Mouse (Mus musculus): Measurements from ENCODE around the gene Chst8. TPM values are rescaled to one million over a fixed set of nuclear protein-coding genes. Genes with fewer than 3 reads are reported as not detected.

Chst8 gene
- polyA plus RNA-seq, 1 experiment from 2014 or later = 1.3 TPM

DNA sequence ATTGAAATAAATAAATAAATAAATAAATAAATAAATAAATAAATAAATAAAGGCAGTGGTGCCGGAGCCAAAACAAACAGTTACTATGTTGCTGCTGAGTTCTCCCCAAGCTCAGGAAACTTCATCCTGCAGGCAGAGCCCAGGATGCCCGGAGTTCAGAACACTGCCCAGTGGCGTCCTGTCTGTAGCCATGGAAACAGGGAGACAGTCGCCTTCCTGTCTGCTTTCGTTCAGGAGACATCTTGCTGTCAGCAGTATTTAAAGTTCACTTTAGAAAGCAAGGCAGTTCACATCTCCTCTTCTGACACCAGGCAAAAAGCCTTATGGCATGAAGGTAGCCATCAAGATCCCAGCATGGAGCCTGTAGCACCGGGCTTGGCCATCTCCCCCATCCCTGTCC, 8.0 kb upstream of the Chst8 start:
- Histone ChIP-seq H3K36me3 (ENCODE audit: control insufficient read depth, insufficient read depth, low read length) (no peaks in the 10 kb centered on the region), H3K9me3 (ENCODE audit: control insufficient read depth, low read length) (no peaks in the 10 kb centered on the region), H3K4me2 (replicated peaks; ENCODE audit: low read depth) (no peak overlapping the region), H3K4me3 (ENCODE audit: low read depth, low read length) (no peak overlapping the region), H3K4me1 (replicated peaks; ENCODE audit: control insufficient read depth, insufficient read depth) (no peaks in the 10 kb centered on the region), H3K9ac (ENCODE audit: low read length) (no peak overlapping the region), H3K27ac (replicated peaks) (no peak overlapping the region), H3K27me3 (ENCODE audit: control insufficient read depth, insufficient read depth, low read length) (no peaks in the 10 kb centered on the region)
- DNase-seq (ENCODE audit: low spot score) = no peak
- TF ChIP-seq CTCF (IDR thresholded peaks at IDR 0.05; ENCODE audit: low read depth) = no peak
- no peak for TF ChIP-seq EP300 (optimal IDR thresholded peaks at IDR 0.05)
- ATAC-seq (ENCODE audit: low FRiP score, low TSS enrichment) = no peak
- WGBS = 56% methylated on average over 6 of the region's 6 CpGs

- Histone ChIP-seq H3K4me1 (replicated peaks; ENCODE audit: control insufficient read depth, insufficient read depth) (no peaks in the 10 kb centered on the region), H3K27me3 (ENCODE audit: control insufficient read depth, insufficient read depth, low read length) (no peaks in the 10 kb centered on the region), H3K36me3 (ENCODE audit: control insufficient read depth, insufficient read depth, low read length) (no peaks in the 10 kb centered on the region), H3K9me3 (ENCODE audit: control insufficient read depth, low read length) (no peaks in the 10 kb centered on the region), H3K4me2 (replicated peaks; ENCODE audit: low read depth) (no peak overlapping the region), H3K9ac (ENCODE audit: low read length) (no peak overlapping the region), H3K27ac (replicated peaks) (no peak overlapping the region), H3K4me3 (ENCODE audit: low read depth, low read length) (no peak overlapping the region)
- DNase-seq (ENCODE audit: low spot score) (no peak), ATAC-seq (ENCODE audit: low FRiP score, low TSS enrichment) (no peak)
- WGBS = 88% methylated on average over 18 of the region's 18 CpGs
- TF ChIP-seq CTCF (IDR thresholded peaks at IDR 0.05; ENCODE audit: low read depth) (no peak), EP300 (optimal IDR thresholded peaks at IDR 0.05) (no peak)
Measured at GRCm38 (mm10) chr7:34819796-34820195, 7.3 kb upstream of the Chst8 start.

GRCm38 (mm10) chr7:34818660-34819059, 6.1 kb upstream of the Chst8 start:
- no peaks in the 10 kb centered on the region for H3K4me1 ChIP-seq (replicated peaks; ENCODE audit: control insufficient read depth, insufficient read depth)
- no peaks in the 10 kb centered on the region for H3K9me3 ChIP-seq (ENCODE audit: control insufficient read depth, low read length)
- no peak overlapping the region for H3K27ac ChIP-seq (replicated peaks)
- DNase-seq (ENCODE audit: low spot score) = no peak
- TF ChIP-seq CTCF (IDR thresholded peaks at IDR 0.05; ENCODE audit: low read depth) = no peak
- TF ChIP-seq EP300 (optimal IDR thresholded peaks at IDR 0.05) = no peak
- no peaks in the 10 kb centered on the region for H3K36me3 ChIP-seq (ENCODE audit: control insufficient read depth, insufficient read depth, low read length)
- no peak overlapping the region for H3K4me2 ChIP-seq (replicated peaks; ENCODE audit: low read depth)
- WGBS = 81% methylated on average over 5 of the region's 5 CpGs
- no peak overlapping the region for H3K9ac ChIP-seq (ENCODE audit: low read length)
- H3K27me3 ChIP-seq (ENCODE audit: control insufficient read depth, insufficient read depth, low read length) = no peaks in the 10 kb centered on the region
- no peak for ATAC-seq (ENCODE audit: low FRiP score, low TSS enrichment)
- H3K4me3 ChIP-seq (ENCODE audit: low read depth, low read length) = no peak overlapping the region

DNA sequence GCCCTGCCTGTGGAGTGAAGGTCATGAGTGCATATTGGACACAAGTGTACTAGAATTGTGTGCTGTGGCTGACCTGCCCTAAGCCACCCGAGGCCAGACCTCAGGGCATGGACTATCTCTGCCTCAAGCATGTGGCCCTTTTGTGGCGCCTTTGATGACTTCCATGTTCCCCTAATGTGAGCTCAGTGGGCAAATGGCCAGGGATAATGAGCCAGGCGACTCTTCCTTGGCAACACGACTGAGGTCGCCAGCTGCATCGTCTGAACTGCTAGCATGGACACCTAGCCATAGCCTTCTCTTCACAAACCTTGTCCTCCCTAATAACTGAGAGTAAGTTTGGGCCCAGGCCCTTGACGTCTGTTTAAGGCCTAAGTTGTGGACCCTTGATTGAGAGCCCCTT, 4.5 kb upstream of the Chst8 start:
- ATAC-seq (ENCODE audit: low FRiP score, low TSS enrichment) (no peak), DNase-seq (ENCODE audit: low spot score) (no peak)
- TF ChIP-seq CTCF (IDR thresholded peaks at IDR 0.05; ENCODE audit: low read depth) (no peak), EP300 (optimal IDR thresholded peaks at IDR 0.05) (no peak)
- no peak overlapping the region for H3K9ac ChIP-seq (ENCODE audit: low read length)
- no peaks in the 10 kb centered on the region for H3K4me1 ChIP-seq (replicated peaks; ENCODE audit: control insufficient read depth, insufficient read depth)
- no peak overlapping the region for H3K27ac ChIP-seq (replicated peaks)
- no peak overlapping the region for H3K4me3 ChIP-seq (ENCODE audit: low read depth, low read length)
- 85% methylated on average over 7 of the region's 7 CpGs for WGBS
- no peak overlapping the region for H3K4me2 ChIP-seq (replicated peaks; ENCODE audit: low read depth)
- no peaks in the 10 kb centered on the region; the same call in 1 of the 2 replicates for H3K27me3 ChIP-seq (ENCODE audit: control insufficient read depth, insufficient read depth, low read length)
- no peaks in the 10 kb centered on the region for H3K9me3 ChIP-seq (ENCODE audit: control insufficient read depth, low read length)
- H3K36me3 ChIP-seq (ENCODE audit: control insufficient read depth, insufficient read depth, low read length) = no peaks in the 10 kb centered on the region

GRCm38 (mm10) chr7:34814801-34815200, 2.3 kb upstream of the Chst8 start:
- no peak overlapping the region for H3K4me2 ChIP-seq (replicated peaks; ENCODE audit: low read depth)
- ATAC-seq (ENCODE audit: low FRiP score, low TSS enrichment) (no peak), DNase-seq (ENCODE audit: low spot score) (no peak)
- 64% methylated on average over 3 of the region's 3 CpGs for WGBS
- no peak for TF ChIP-seq EP300 (optimal IDR thresholded peaks at IDR 0.05)
- no peak for TF ChIP-seq CTCF (IDR thresholded peaks at IDR 0.05; ENCODE audit: low read depth)
- H3K27me3 ChIP-seq (ENCODE audit: control insufficient read depth, insufficient read depth, low read length) = peaks cover 6% of the 10 kb centered on the region; the same call in 1 of the 2 replicates
- no peaks in the 10 kb centered on the region for H3K4me1 ChIP-seq (replicated peaks; ENCODE audit: control insufficient read depth, insufficient read depth)
- H3K4me3 ChIP-seq (ENCODE audit: low read depth, low read length) = no peak overlapping the region
- H3K9me3 ChIP-seq (ENCODE audit: control insufficient read depth, low read length) = no peaks in the 10 kb centered on the region
- H3K9ac ChIP-seq (ENCODE audit: low read length) = no peak overlapping the region
- no peak overlapping the region for H3K27ac ChIP-seq (replicated peaks)
- no peaks in the 10 kb centered on the region for H3K36me3 ChIP-seq (ENCODE audit: control insufficient read depth, insufficient read depth, low read length)

- DNase-seq (ENCODE audit: low spot score) = peak; percentile 48
Measured at GRCm38 (mm10) chr7:34811531-34812526, 682 bp downstream of the Chst8 start.

More at GRCm38 (mm10) chr7:34811531-34812526, 682 bp downstream of the Chst8 start:
- Histone ChIP-seq H3K9ac (ENCODE audit: low read length) (peak overlapping the region; percentile 19; the same call in 1 of the 2 replicates), H3K36me3 (ENCODE audit: control insufficient read depth, insufficient read depth, low read length) (no peaks in the 10 kb centered on the region), H3K4me2 (replicated peaks; ENCODE audit: low read depth) (peak overlapping the region; percentile 75), H3K27me3 (ENCODE audit: control insufficient read depth, insufficient read depth, low read length) (peaks cover 6% of the 10 kb centered on the region; the same call in 1 of the 2 replicates), H3K9me3 (ENCODE audit: control insufficient read depth, low read length) (no peaks in the 10 kb centered on the region), H3K27ac (replicated peaks) (no peak overlapping the region), H3K4me1 (replicated peaks; ENCODE audit: control insufficient read depth, insufficient read depth) (no peaks in the 10 kb centered on the region), H3K4me3 (ENCODE audit: low read depth, low read length) (peak overlapping the region; percentile 48)
- peak; percentile 43 for ATAC-seq (ENCODE audit: low FRiP score, low TSS enrichment)
- WGBS = under 1% methylated on average over 65 of the region's 66 CpGs
- no peak for TF ChIP-seq CTCF (IDR thresholded peaks at IDR 0.05; ENCODE audit: low read depth)
- TF ChIP-seq EP300 (optimal IDR thresholded peaks at IDR 0.05) = no peak

Data from stomach, postnatal 0 days (tissue).